Mouse (Mus musculus) gastrocnemius, adult 2 months (tissue): ENCODE measurements around the gene Stx6. TPM values are rescaled to one million over a fixed set of nuclear protein-coding genes. Genes with fewer than 3 reads are reported as not detected.

Source experiments
- DNase-seq: peaks from one replicate; pipeline ENCODE4 v3.0.0; 2022
- H3K27ac ChIP-seq: fragments of 200-600 bp; 2 replicates; pipeline ENCODE4 v1.8.1; 2022; ENCODE audit warnings: mild to moderate bottlenecking
- H3K4me3 ChIP-seq: fragments of 200-600 bp; 2 replicates; pipeline ENCODE4 v1.8.1; 2022; ENCODE audit warnings: mild to moderate bottlenecking, moderate library complexity
- CTCF ChIP-seq: fragments of 200-600 bp; IDR thresholded peaks from 2 replicates; pipeline ENCODE4 v1.8.1; 2022; ENCODE audit warnings: antibody characterized with exemption, mild to moderate bottlenecking, moderate library complexity
- intact Hi-C: fragments of 180-260 bp; cut with DNase I; formaldehyde crosslinking; loops from one replicate; pipeline ENCODE4 v1.15.1; 2025
- total RNA-seq, 2 experiments: library from RNA; stranded (reverse); gene quantifications; 2 replicates each; pipeline ENCODE4 v1.2.3; 2021

Stx6 gene
- total RNA-seq, 2 experiments from 2014 or later, result 10.5 to 12.8 TPM

DNA sequence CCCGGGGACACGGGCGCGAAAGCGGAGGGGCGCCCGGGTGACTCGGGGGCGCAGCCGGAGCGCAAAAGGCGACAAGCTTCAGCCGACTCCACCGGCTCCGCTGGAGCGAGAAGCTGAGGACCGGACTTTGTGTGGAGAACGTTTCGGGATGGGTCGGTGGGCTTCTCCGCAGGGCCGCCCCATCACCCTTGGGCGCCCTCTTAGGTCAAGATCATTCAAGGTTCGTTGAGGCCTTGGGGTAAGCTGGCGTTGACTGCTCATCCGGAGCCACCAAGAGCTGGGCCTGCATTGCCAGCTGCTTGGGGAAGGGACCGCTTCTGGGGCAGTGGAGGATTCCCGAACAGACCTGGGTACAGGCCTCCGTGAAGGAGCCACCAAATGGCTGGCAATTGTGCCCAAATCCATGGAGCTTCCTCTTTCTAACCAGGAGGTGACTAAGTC, 86.3 kb downstream of the Stx6 start:
- no peak for TF ChIP-seq CTCF
- peak; percentile 20 for DNase-seq
- H3K27ac ChIP-seq, result peak overlapping the region; percentile 84
- intact Hi-C loops, result no loop called here
- peak overlapping the region; percentile 81 for H3K4me3 ChIP-seq

- no peak overlapping the region for H3K27ac ChIP-seq
- intact Hi-C loops, result no loop called here
- DNase-seq, result peak; percentile 14
- TF ChIP-seq CTCF, result no peak
- peak overlapping the region; percentile 81 for H3K4me3 ChIP-seq
Measured at GRCm38 (mm10) chr1:155245516-155245915, 87.0 kb downstream of the Stx6 start.

- Histone ChIP-seq H3K4me3 (no peak overlapping the region), H3K27ac (no peak overlapping the region)
- intact Hi-C loops, result no loop called here
- no peak for TF ChIP-seq CTCF
- DNase-seq, result no peak
Measured at GRCm38 (mm10) chr1:155247441-155247840, 88.9 kb downstream of the Stx6 start.

DNA sequence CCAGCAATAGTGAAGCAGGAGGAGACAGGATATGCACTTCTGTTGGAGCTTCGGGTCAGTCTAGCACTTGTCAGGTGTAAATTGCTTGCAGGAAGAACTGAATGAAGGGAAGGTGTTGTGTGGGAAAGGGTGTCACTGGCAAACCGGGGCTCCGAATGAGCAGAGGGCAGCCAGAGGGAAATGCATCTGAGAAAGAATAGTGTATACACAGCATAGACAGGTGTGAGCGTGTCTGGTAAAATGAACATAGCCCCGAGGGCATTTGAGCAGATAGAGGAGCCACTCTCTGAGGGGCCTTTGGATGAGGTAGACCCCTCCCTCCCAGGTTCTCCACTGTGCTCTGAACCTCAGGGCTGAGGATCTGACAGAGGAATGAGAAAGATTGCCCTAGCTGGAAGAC, 89.5 kb downstream of the Stx6 start:
- no peak overlapping the region for H3K4me3 ChIP-seq
- no peak for TF ChIP-seq CTCF
- no peak overlapping the region for H3K27ac ChIP-seq
- no peak for DNase-seq
- intact Hi-C loops, result no loop called here

- no peak for DNase-seq
- H3K4me3 ChIP-seq, result no peak overlapping the region
- intact Hi-C loops, result no loop called here
- TF ChIP-seq CTCF, result no peak
- H3K27ac ChIP-seq, result no peak overlapping the region
Measured at GRCm38 (mm10) chr1:155249896-155250295, 91.4 kb downstream of the Stx6 start.

- DNase-seq, result no peak
- TF ChIP-seq CTCF, result no peak
- Histone ChIP-seq H3K4me3 (no peak overlapping the region), H3K27ac (no peak overlapping the region)
- intact Hi-C loops, result no loop called here
Measured at GRCm38 (mm10) chr1:155250531-155251135, 92.1 kb downstream of the Stx6 start.

DNA sequence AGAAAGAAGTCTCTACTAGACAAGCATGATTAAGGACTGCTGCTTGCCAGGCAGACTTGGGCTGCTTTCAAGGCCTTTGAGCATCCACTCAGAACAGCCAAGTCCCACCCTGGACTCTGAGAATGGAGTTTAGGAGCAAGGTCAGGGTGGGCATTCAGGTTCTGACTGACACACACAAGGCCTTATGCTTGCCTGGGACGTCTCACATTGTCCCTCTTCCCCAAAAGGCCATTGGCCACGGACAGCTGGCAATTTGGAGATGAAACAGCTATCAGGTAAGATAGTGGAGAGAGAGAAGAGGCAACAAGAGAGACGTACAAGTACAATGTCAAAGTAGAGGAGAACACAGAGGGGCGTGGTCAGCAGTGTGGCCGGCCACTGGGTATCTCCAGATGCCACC, 93.1 kb downstream of the Stx6 start:
- intact Hi-C loops, result no loop called here
- no peak overlapping the region for H3K27ac ChIP-seq
- no peak for DNase-seq

DNA sequence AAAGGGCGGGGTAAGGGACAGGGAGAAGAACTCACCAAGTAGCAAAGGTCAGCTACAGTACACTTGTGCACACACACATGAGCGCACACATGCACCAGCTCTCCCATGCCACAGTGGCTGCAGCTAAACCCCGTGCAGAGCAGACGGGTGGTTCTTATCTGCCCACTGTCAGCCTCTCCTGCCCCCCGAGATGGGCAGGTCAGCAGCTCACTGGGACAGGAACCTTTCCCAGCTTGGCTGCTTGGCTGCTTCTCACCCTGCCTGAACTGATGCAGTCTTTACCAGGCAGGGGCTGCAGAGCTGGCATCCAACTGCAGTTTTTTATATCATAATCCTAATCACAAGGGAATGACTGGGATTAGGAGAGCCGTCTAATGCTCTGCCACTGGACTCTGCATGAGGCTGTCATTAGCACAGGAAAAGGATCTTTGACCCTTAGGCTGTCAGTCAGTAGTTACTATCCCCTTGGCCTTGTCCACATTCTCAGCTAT, 94.2 kb downstream of the Stx6 start:
- intact Hi-C loops, result no loop called here
- TF ChIP-seq CTCF, result no peak
- Histone ChIP-seq H3K27ac (no peak overlapping the region), H3K4me3 (no peak overlapping the region)
- no peak for DNase-seq

More for the DNA sequence above, 93.1 kb downstream of the Stx6 start:
- no peak for TF ChIP-seq CTCF
- H3K4me3 ChIP-seq, result no peak overlapping the region

GRCm38 (mm10) chr1:155253126-155253525, 94.6 kb downstream of the Stx6 start:
- DNase-seq, result no peak
- intact Hi-C loops, result no loop called here

DNA sequence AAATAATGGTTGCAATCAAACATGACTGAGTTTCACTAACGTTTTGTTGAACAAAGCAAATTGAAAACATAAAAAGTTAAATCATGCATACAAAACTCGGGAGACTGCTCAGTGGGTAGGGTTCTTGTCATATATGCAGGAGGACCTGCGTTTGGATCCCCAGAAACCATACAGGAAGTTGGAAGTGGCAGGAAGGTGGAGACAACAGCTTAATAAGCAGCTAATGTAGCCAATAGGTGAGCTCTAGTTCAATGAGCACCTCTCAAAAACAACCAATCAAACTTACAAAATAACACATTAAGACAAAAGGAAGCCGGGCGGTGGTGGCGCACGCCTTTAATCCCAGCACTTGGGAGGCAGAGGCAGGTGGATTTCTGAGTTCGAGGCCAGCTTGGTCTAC, 95.8 kb downstream of the Stx6 start:
- TF ChIP-seq CTCF, result no peak
- Histone ChIP-seq H3K4me3 (no peak overlapping the region), H3K27ac (no peak overlapping the region)
- no peak for DNase-seq
- intact Hi-C loops, result no loop called here

More at GRCm38 (mm10) chr1:155253126-155253525, 94.6 kb downstream of the Stx6 start:
- no peak overlapping the region for H3K4me3 ChIP-seq
- TF ChIP-seq CTCF, result no peak
- no peak overlapping the region for H3K27ac ChIP-seq

Other genes starting within 250 kb of the Stx6 start
- gene Ier5, start 59.1 kb upstream of the Stx6 start, total RNA-seq, result 1 to 10 TPM; 4.6 to 4.7 TPM
- 10 to 100 TPM in 1 of 2 experiments, 1 to 10 TPM in 1; 10.0 to 11.1 TPM for gene Mr1, start 11.9 kb upstream of the Stx6 start, total RNA-seq
- gene BC034090, start 85.7 kb downstream of the Stx6 start, total RNA-seq, result 1 to 10 TPM in 1 of 2 experiments, under 1 TPM in 1; 0.94 to 1.8 TPM